Mouse (Mus musculus) liver, embryonic 14.5 days (tissue): ENCODE results near the gene Prcc.

Source experiments
- CTCF ChIP-seq: IDR thresholded peaks from 2 replicates; pipeline ENCODE4 v1.5.1; 2016; ENCODE audit warnings: antibody characterized with exemption, low read depth, control low read depth
- EP300 ChIP-seq: IDR thresholded peaks from 2 replicates; pipeline ENCODE4 v1.6.1; 2016; ENCODE audit warnings: antibody characterized with exemption, low read depth

- TF ChIP-seq CTCF (no peak), EP300 (no peak)
Observed at GRCm38 (mm10) chr3:87809322-87809962, 76.0 kb downstream of the Prcc start.
